Mouse (Mus musculus): Measurements from ENCODE around the gene Lrmda. TPM values are rescaled to one million over a fixed set of nuclear protein-coding genes. Genes with fewer than 3 reads are reported as not detected.

Gene Lrmda
- polyA plus RNA-seq, 1 experiment = 0.51 TPM

- H3K27me3 ChIP-seq (ENCODE audit: control insufficient read depth, insufficient read depth, low read length) = no peaks in the 10 kb centered on the region
- H3K4me1 ChIP-seq (replicated peaks; ENCODE audit: control insufficient read depth, insufficient read depth, low read length) = no peaks in the 10 kb centered on the region
- no peak for DNase-seq
- H3K27ac ChIP-seq (ENCODE audit: control insufficient read depth, insufficient read depth, low read length) = no peak overlapping the region
- 50% methylated on average over 4 of the region's 4 CpGs for WGBS
- no peak for TF ChIP-seq CTCF (IDR thresholded peaks at IDR 0.05; ENCODE audit: borderline replicate concordance, control insufficient read depth, extremely low read depth, insufficient read depth, low read length, poor library complexity)
- TF ChIP-seq POLR2A (IDR thresholded peaks at IDR 0.05; ENCODE audit: control insufficient read depth, extremely low read depth, insufficient read depth, low read length, poor library complexity) = no peak
- H3K36me3 ChIP-seq (ENCODE audit: control insufficient read depth, insufficient read depth, low read length) = no peaks in the 10 kb centered on the region
- no peak overlapping the region for H3K4me3 ChIP-seq (ENCODE audit: control insufficient read depth, insufficient read depth, low read length)
Observed at GRCm38 (mm10) chr14:22907221-22907620, 887.7 kb downstream of the Lrmda start.

- no peaks in the 10 kb centered on the region for H3K36me3 ChIP-seq (ENCODE audit: control insufficient read depth, insufficient read depth, low read length)
- TF ChIP-seq CTCF (IDR thresholded peaks at IDR 0.05; ENCODE audit: borderline replicate concordance, control insufficient read depth, extremely low read depth, insufficient read depth, low read length, poor library complexity) = no peak
- TF ChIP-seq POLR2A (IDR thresholded peaks at IDR 0.05; ENCODE audit: control insufficient read depth, extremely low read depth, insufficient read depth, low read length, poor library complexity) = no peak
- H3K27me3 ChIP-seq (ENCODE audit: control insufficient read depth, insufficient read depth, low read length) = no peaks in the 10 kb centered on the region
- no peak overlapping the region for H3K4me3 ChIP-seq (ENCODE audit: control insufficient read depth, insufficient read depth, low read length)
- no peak overlapping the region for H3K27ac ChIP-seq (ENCODE audit: control insufficient read depth, insufficient read depth, low read length)
- 84% methylated on average over 2 of the region's 2 CpGs for WGBS
- H3K4me1 ChIP-seq (replicated peaks; ENCODE audit: control insufficient read depth, insufficient read depth, low read length) = no peaks in the 10 kb centered on the region
- no peak for DNase-seq
Observed at GRCm38 (mm10) chr14:22908006-22908405, 888.5 kb downstream of the Lrmda start.

DNA sequence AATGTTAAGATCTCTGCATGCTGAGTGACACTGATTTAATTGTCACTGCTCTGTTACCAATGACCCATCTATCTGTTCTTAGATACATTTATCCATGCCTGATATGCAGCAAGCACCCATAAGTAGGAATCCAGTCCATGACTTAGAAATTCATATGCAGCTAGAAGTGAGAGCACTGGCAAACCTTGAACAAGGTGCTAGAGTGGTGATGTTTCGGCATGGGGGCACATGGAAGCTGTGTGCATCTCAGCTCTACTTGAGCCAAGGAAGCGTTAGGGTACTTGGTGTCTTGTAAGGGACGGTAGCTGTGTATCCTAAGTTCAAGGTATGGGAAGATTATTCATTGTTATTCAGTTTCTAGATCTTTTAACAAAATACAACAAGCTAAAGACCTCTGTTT is 896.0 kb downstream of the Lrmda start:
- TF ChIP-seq CTCF (IDR thresholded peaks at IDR 0.05; ENCODE audit: borderline replicate concordance, control insufficient read depth, extremely low read depth, insufficient read depth, low read length, poor library complexity) (no peak), POLR2A (IDR thresholded peaks at IDR 0.05; ENCODE audit: control insufficient read depth, extremely low read depth, insufficient read depth, low read length, poor library complexity) (no peak)
- WGBS = 96% methylated on average over 3 of the region's 3 CpGs
- H3K4me3 ChIP-seq (ENCODE audit: control insufficient read depth, insufficient read depth, low read length) = no peak overlapping the region
- no peaks in the 10 kb centered on the region for H3K4me1 ChIP-seq (replicated peaks; ENCODE audit: control insufficient read depth, insufficient read depth, low read length)
- no peak overlapping the region for H3K27ac ChIP-seq (ENCODE audit: control insufficient read depth, insufficient read depth, low read length)
- no peaks in the 10 kb centered on the region for H3K27me3 ChIP-seq (ENCODE audit: control insufficient read depth, insufficient read depth, low read length)
- DNase-seq = no peak
- no peaks in the 10 kb centered on the region for H3K36me3 ChIP-seq (ENCODE audit: control insufficient read depth, insufficient read depth, low read length)

GRCm38 (mm10) chr14:22918499-22918898 is 899.0 kb downstream of the Lrmda start:
- WGBS = 91% methylated on average over 3 of the region's 3 CpGs
- no peaks in the 10 kb centered on the region for H3K4me1 ChIP-seq (replicated peaks; ENCODE audit: control insufficient read depth, insufficient read depth, low read length)
- H3K36me3 ChIP-seq (ENCODE audit: control insufficient read depth, insufficient read depth, low read length) = no peaks in the 10 kb centered on the region
- no peak overlapping the region for H3K4me3 ChIP-seq (ENCODE audit: control insufficient read depth, insufficient read depth, low read length)
- H3K27me3 ChIP-seq (ENCODE audit: control insufficient read depth, insufficient read depth, low read length) = no peaks in the 10 kb centered on the region
- TF ChIP-seq CTCF (IDR thresholded peaks at IDR 0.05; ENCODE audit: borderline replicate concordance, control insufficient read depth, extremely low read depth, insufficient read depth, low read length, poor library complexity) = no peak
- TF ChIP-seq POLR2A (IDR thresholded peaks at IDR 0.05; ENCODE audit: control insufficient read depth, extremely low read depth, insufficient read depth, low read length, poor library complexity) = no peak
- H3K27ac ChIP-seq (ENCODE audit: control insufficient read depth, insufficient read depth, low read length) = no peak overlapping the region
- no peak for DNase-seq

DNA sequence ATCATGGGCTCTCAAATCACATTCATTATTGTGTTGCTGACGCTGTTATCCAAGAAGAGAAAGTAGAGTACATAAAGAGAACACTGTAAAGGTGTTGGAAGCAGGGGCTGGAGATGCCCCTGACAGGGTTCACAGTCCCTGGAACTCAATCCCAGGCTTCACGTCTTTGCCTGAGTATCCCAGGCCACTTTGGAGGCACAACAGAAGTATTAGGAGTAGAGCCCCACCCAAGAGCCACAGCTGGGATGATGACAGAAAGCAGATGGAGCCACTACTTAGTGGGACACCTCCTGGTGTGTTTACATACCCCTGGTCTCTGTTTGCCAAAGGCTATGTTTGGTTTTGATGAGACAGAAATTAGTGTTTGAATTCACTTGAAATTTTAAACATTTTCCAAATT is 899.4 kb downstream of the Lrmda start:
- no peak for DNase-seq

GRCm38 (mm10) chr14:22921152-22921551 is 901.6 kb downstream of the Lrmda start:
- Histone ChIP-seq H3K27me3 (ENCODE audit: control insufficient read depth, insufficient read depth, low read length) (no peaks in the 10 kb centered on the region), H3K36me3 (ENCODE audit: control insufficient read depth, insufficient read depth, low read length) (no peaks in the 10 kb centered on the region), H3K4me3 (ENCODE audit: control insufficient read depth, insufficient read depth, low read length) (no peak overlapping the region), H3K27ac (ENCODE audit: control insufficient read depth, insufficient read depth, low read length) (no peak overlapping the region), H3K4me1 (replicated peaks; ENCODE audit: control insufficient read depth, insufficient read depth, low read length) (no peaks in the 10 kb centered on the region)
- TF ChIP-seq POLR2A (IDR thresholded peaks at IDR 0.05; ENCODE audit: control insufficient read depth, extremely low read depth, insufficient read depth, low read length, poor library complexity) = no peak
- TF ChIP-seq CTCF (IDR thresholded peaks at IDR 0.05; ENCODE audit: borderline replicate concordance, control insufficient read depth, extremely low read depth, insufficient read depth, low read length, poor library complexity) = no peak
- DNase-seq = no peak

More for the DNA sequence above, 899.4 kb downstream of the Lrmda start:
- no peaks in the 10 kb centered on the region for H3K27me3 ChIP-seq (ENCODE audit: control insufficient read depth, insufficient read depth, low read length)
- TF ChIP-seq CTCF (IDR thresholded peaks at IDR 0.05; ENCODE audit: borderline replicate concordance, control insufficient read depth, extremely low read depth, insufficient read depth, low read length, poor library complexity) (no peak), POLR2A (IDR thresholded peaks at IDR 0.05; ENCODE audit: control insufficient read depth, extremely low read depth, insufficient read depth, low read length, poor library complexity) (no peak)
- no peak overlapping the region for H3K4me3 ChIP-seq (ENCODE audit: control insufficient read depth, insufficient read depth, low read length)
- 89% methylated on average over 2 of the region's 2 CpGs for WGBS
- no peak overlapping the region for H3K27ac ChIP-seq (ENCODE audit: control insufficient read depth, insufficient read depth, low read length)
- no peaks in the 10 kb centered on the region for H3K4me1 ChIP-seq (replicated peaks; ENCODE audit: control insufficient read depth, insufficient read depth, low read length)
- no peaks in the 10 kb centered on the region for H3K36me3 ChIP-seq (ENCODE audit: control insufficient read depth, insufficient read depth, low read length)

DNA sequence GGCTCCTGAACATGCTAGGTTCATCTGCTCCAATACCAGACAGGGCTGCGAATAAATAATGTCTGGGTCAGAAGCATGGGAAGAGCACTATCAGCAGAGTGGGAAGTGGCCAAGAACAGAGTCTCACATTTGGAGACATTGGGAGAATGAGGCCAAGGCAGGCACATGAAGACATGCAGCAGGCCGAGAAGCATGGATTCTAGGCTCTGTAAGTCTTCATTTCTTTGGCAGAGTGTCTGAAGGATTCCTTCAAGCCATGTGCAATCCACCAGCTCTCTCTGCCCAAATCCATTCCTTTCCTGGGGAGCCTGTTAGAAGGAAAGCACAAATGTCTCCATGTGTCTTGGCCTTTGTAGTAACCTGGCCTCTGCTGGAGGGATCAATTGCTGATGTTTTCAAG is 902.3 kb downstream of the Lrmda start:
- Histone ChIP-seq H3K4me3 (ENCODE audit: control insufficient read depth, insufficient read depth, low read length) (no peak overlapping the region), H3K27ac (ENCODE audit: control insufficient read depth, insufficient read depth, low read length) (no peak overlapping the region), H3K36me3 (ENCODE audit: control insufficient read depth, insufficient read depth, low read length) (no peaks in the 10 kb centered on the region), H3K27me3 (ENCODE audit: control insufficient read depth, insufficient read depth, low read length) (no peaks in the 10 kb centered on the region), H3K4me1 (replicated peaks; ENCODE audit: control insufficient read depth, insufficient read depth, low read length) (no peaks in the 10 kb centered on the region)
- DNase-seq = no peak
- WGBS = 93% methylated on average over 2 of the region's 2 CpGs
- TF ChIP-seq POLR2A (IDR thresholded peaks at IDR 0.05; ENCODE audit: control insufficient read depth, extremely low read depth, insufficient read depth, low read length, poor library complexity) (no peak), CTCF (IDR thresholded peaks at IDR 0.05; ENCODE audit: borderline replicate concordance, control insufficient read depth, extremely low read depth, insufficient read depth, low read length, poor library complexity) (no peak)
